Mouse (Mus musculus) forebrain, embryonic 13.5 days (tissue): ENCODE measurements around the gene Kdm1a. TPM values are rescaled to one million over a fixed set of nuclear protein-coding genes. Genes with fewer than 3 reads are reported as not detected.

Experiments
- ATAC-seq: fragments of 200-750 bp; cut with Nextera tagmentation; 2 replicates; pipeline ENCODE4 v1.8.0; 2017
- H3K27ac ChIP-seq: fragments of 300-500 bp; sonication (generic); 2 replicates; pipeline ENCODE4 v1.5.1; 2015; ENCODE audit warnings: inconsistent platforms, mild to moderate bottlenecking, moderate library complexity
- H3K27me3 ChIP-seq: fragments of 300-500 bp; sonication (generic); 2 replicates; pipeline ENCODE4 v1.6.1; 2015; ENCODE audit warnings: mild to moderate bottlenecking, inconsistent platforms
- H3K36me3 ChIP-seq: fragments of 300-500 bp; sonication (generic); 2 replicates; pipeline ENCODE4 v1.6.1; 2015; ENCODE audit warnings: mild to moderate bottlenecking, inconsistent platforms; ENCODE audit not compliant: poor library complexity, severe bottlenecking
- H3K4me1 ChIP-seq: fragments of 300-500 bp; sonication (generic); 2 replicates; pipeline ENCODE4 v1.6.1; 2015; ENCODE audit warnings: inconsistent platforms
- H3K4me2 ChIP-seq: fragments of 300-500 bp; sonication (generic); 2 replicates; pipeline ENCODE4 v1.6.1; 2015; ENCODE audit warnings: inconsistent platforms, mild to moderate bottlenecking, moderate library complexity
- H3K4me3 ChIP-seq: fragments of 300-500 bp; sonication (generic); 2 replicates; pipeline ENCODE4 v1.5.1; 2015; ENCODE audit warnings: mild to moderate bottlenecking, inconsistent platforms
- H3K9ac ChIP-seq: fragments of 300-500 bp; sonication (generic); 2 replicates; pipeline ENCODE4 v1.6.1; 2015; ENCODE audit warnings: mild to moderate bottlenecking, inconsistent platforms
- H3K9me3 ChIP-seq: fragments of 300-500 bp; sonication (generic); replicated peaks from 2 replicates; pipeline ENCODE4 v1.6.1; 2016; ENCODE audit warnings: inconsistent platforms
- WGBS: fragments of 180-500 bp; shearing (Covaris S2); methylation state at CpG from one replicate; pipeline ENCODE4 v1.1.7; 2015; 5-methylcytosine and 5-hydroxymethylcytosine counted together
- polyA plus RNA-seq: library from polyadenylated mRNA; unstranded; fragments of >200 nt; fragmentation: Nextera tagmentation; extraction: Ambion mirVana; gene quantifications from 2 replicates; pipeline ENCODE4 v1.2.1, GENCODE M21; 2015

Gene Kdm1a
- polyA plus RNA-seq, 1 experiment from 2014 or later, result 88.3 TPM

- H3K9me3 ChIP-seq, result no peaks in the 10 kb centered on the region
- no peak overlapping the region for H3K27ac ChIP-seq
- no peak overlapping the region for H3K9ac ChIP-seq
- no peaks in the 10 kb centered on the region for H3K4me1 ChIP-seq
- WGBS, result 97% methylated on average over 2 of the region's 2 CpGs
- no peaks in the 10 kb centered on the region for H3K27me3 ChIP-seq
- H3K4me2 ChIP-seq, result no peak overlapping the region
- peaks cover 93% of the 10 kb centered on the region for H3K36me3 ChIP-seq
- no peak overlapping the region for H3K4me3 ChIP-seq
- ATAC-seq, result no peak
These were observed 42.8 kb downstream of the Kdm1a start for GRCm38 (mm10) chr4:136559690-136560089.

- no peak for ATAC-seq
- no peak overlapping the region for H3K4me3 ChIP-seq
- H3K9ac ChIP-seq, result no peak overlapping the region
- peaks cover 93% of the 10 kb centered on the region for H3K36me3 ChIP-seq
- H3K27ac ChIP-seq, result no peak overlapping the region
- H3K27me3 ChIP-seq, result no peaks in the 10 kb centered on the region
- H3K9me3 ChIP-seq, result no peaks in the 10 kb centered on the region
- H3K4me2 ChIP-seq, result no peak overlapping the region
- H3K4me1 ChIP-seq, result no peaks in the 10 kb centered on the region
- 87% methylated on average over 2 of the region's 2 CpGs for WGBS
These were observed 44.9 kb downstream of the Kdm1a start for GRCm38 (mm10) chr4:136557638-136558037.

DNA sequence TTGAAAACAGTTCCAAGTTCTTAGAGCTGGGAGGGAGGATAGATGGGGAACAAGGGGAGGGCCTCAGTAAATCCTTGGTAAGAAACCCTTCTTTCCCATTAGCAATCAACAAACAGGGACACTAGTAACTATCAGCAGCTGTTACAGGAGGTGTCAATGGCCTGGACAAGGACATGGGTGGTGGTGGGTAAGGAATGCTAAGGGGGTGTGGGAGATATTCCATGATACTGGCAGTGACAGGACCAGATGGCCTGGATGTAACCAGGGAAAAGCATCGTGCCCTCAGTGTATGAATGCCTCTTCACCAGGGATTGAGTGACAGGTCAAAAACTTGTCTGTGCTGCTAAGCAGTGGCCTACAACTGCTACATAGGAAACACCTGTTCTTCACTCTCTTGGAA is 49.4 kb downstream of the Kdm1a start:
- no peak overlapping the region for H3K4me3 ChIP-seq
- peaks cover 96% of the 10 kb centered on the region for H3K36me3 ChIP-seq
- no peaks in the 10 kb centered on the region for H3K9me3 ChIP-seq
- no peak for ATAC-seq
- H3K4me1 ChIP-seq, result peaks cover 18% of the 10 kb centered on the region
- no peak overlapping the region for H3K4me2 ChIP-seq
- 78% methylated on average over 1 of the region's 1 CpGs for WGBS
- H3K27me3 ChIP-seq, result no peaks in the 10 kb centered on the region
- H3K9ac ChIP-seq, result no peak overlapping the region
- H3K27ac ChIP-seq, result no peak overlapping the region

DNA sequence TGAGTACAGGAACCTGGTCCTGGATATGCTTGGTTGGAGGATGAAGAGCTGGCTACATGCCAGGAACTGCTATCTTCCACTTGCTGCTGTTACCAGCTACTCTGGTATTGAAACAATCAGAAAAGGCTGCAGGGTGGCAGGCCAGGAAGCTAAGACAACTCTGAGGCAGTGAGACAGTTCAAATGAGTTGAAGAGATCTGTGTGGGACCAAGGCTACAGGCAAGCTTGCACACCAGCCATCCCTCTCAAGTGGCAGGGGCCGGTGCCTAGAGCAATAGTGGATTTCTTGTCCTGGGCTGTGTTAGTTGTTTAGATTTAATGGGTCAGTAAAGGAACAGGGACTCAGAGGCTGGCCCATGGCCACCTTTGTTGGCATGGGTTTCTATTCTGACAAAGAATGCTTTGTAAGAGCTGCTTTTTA is 54.1 kb downstream of the Kdm1a start:
- Histone ChIP-seq H3K27ac (peak overlapping the region; percentile 68), H3K4me1 (peaks cover 26% of the 10 kb centered on the region), H3K36me3 (peaks cover 99% of the 10 kb centered on the region)

GRCm38 (mm10) chr4:136547721-136548120 is 54.8 kb downstream of the Kdm1a start:
- Histone ChIP-seq H3K9me3 (no peaks in the 10 kb centered on the region), H3K27ac (peak overlapping the region; percentile 68), H3K4me3 (no peak overlapping the region), H3K27me3 (no peaks in the 10 kb centered on the region), H3K4me1 (peaks cover 27% of the 10 kb centered on the region), H3K4me2 (no peak overlapping the region), H3K36me3 (peaks cover 99% of the 10 kb centered on the region), H3K9ac (no peak overlapping the region)
- 70% methylated on average over 1 of the region's 1 CpGs for WGBS
- no peak for ATAC-seq

More for the DNA sequence above, 54.1 kb downstream of the Kdm1a start:
- WGBS, result 5% methylated on average over 1 of the region's 1 CpGs
- Histone ChIP-seq H3K4me3 (no peak overlapping the region), H3K4me2 (no peak overlapping the region), H3K9me3 (no peaks in the 10 kb centered on the region), H3K27me3 (no peaks in the 10 kb centered on the region), H3K9ac (0 out of 2 replicates have a peak overlapping the region, but pooled peaks have one; percentile 6)
- ATAC-seq, result peak; percentile 55; the same call in 1 of the 2 replicates

- Histone ChIP-seq H3K9ac (no peak overlapping the region), H3K36me3 (peaks cover 99% of the 10 kb centered on the region), H3K4me2 (no peak overlapping the region), H3K4me3 (no peak overlapping the region), H3K27me3 (no peaks in the 10 kb centered on the region), H3K4me1 (peaks cover 33% of the 10 kb centered on the region), H3K9me3 (no peaks in the 10 kb centered on the region), H3K27ac (0 out of 2 replicates have a peak overlapping the region, but pooled peaks have one; percentile 15)
- no peak for ATAC-seq
- WGBS, result 81% methylated on average over 3 of the region's 3 CpGs
These were observed 56.1 kb downstream of the Kdm1a start for GRCm38 (mm10) chr4:136546279-136547045.

GRCm38 (mm10) chr4:136545151-136545550 is 57.4 kb downstream of the Kdm1a start:
- WGBS, result 91% methylated on average over 3 of the region's 3 CpGs
- Histone ChIP-seq H3K4me2 (no peak overlapping the region), H3K4me3 (no peak overlapping the region), H3K27me3 (no peaks in the 10 kb centered on the region), H3K27ac (no peak overlapping the region), H3K4me1 (peaks cover 33% of the 10 kb centered on the region), H3K9me3 (no peaks in the 10 kb centered on the region), H3K9ac (no peak overlapping the region), H3K36me3 (peaks cover 99% of the 10 kb centered on the region)
- no peak for ATAC-seq

DNA sequence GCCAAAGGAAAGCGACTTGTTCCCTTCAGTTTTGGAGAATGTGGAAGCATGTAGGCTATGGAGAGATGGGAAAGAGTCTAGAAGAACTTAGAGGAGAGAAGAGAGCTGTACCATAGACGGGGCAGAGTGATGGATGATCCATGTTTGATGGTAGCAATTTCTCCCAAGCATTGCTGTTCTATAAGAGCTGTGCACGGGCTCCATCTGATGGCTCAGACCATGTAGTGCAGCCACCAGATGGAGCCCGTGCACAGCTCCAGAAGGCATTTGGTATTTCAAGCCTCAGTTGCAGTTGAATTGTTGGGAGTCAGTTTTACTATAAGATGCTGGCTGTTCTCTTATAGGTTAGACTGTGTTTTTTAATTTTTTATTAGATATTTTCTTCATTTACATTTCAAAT is 76.1 kb downstream of the Kdm1a start:
- ATAC-seq, result peak; percentile 73
- WGBS, result 21% methylated on average over 4 of the region's 4 CpGs
- no peak overlapping the region for H3K27ac ChIP-seq
- peaks cover 1% of the 10 kb centered on the region for H3K4me1 ChIP-seq
- no peaks in the 10 kb centered on the region for H3K27me3 ChIP-seq
- no peaks in the 10 kb centered on the region for H3K9me3 ChIP-seq
- no peaks in the 10 kb centered on the region for H3K36me3 ChIP-seq
- no peak overlapping the region for H3K4me2 ChIP-seq
- no peak overlapping the region for H3K4me3 ChIP-seq
- H3K9ac ChIP-seq, result no peak overlapping the region

- Histone ChIP-seq H3K9ac (no peak overlapping the region), H3K27ac (no peak overlapping the region), H3K27me3 (no peaks in the 10 kb centered on the region), H3K4me1 (peaks cover 6% of the 10 kb centered on the region), H3K4me2 (no peak overlapping the region), H3K9me3 (no peaks in the 10 kb centered on the region), H3K36me3 (no peaks in the 10 kb centered on the region), H3K4me3 (no peak overlapping the region)
- ATAC-seq, result no peak
- WGBS, result 84% methylated on average over 2 of the region's 2 CpGs
These were observed 78.2 kb downstream of the Kdm1a start for GRCm38 (mm10) chr4:136524309-136524708.

DNA sequence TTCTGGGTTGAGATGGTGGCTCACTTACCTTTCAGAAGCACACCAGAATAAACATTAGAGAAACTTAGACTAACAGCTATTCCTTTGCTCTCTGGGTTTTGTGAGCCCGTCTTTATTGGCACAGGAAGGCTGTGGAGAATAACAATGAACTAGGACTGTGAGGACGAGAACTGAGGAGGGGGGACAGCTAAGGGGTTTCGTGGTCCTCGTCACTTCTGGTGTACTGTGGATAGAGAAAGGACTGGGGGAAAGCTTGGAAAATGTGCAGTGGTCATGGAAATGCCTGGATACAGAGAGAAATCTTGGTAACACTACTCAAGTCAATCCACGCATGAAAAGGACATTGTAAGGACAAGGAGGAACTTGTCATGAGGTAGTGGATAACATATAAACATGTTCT is 80.6 kb downstream of the Kdm1a start:
- Histone ChIP-seq H3K36me3 (no peaks in the 10 kb centered on the region), H3K9ac (no peak overlapping the region), H3K4me2 (no peak overlapping the region), H3K27me3 (no peaks in the 10 kb centered on the region), H3K4me1 (peaks cover 6% of the 10 kb centered on the region), H3K9me3 (no peaks in the 10 kb centered on the region), H3K27ac (no peak overlapping the region), H3K4me3 (no peak overlapping the region)
- WGBS, result 58% methylated on average over 5 of the region's 5 CpGs
- no peak for ATAC-seq

GRCm38 (mm10) chr4:136519866-136520265 is 82.7 kb downstream of the Kdm1a start:
- Histone ChIP-seq H3K27ac (no peak overlapping the region), H3K4me1 (peaks cover 8% of the 10 kb centered on the region), H3K9me3 (no peaks in the 10 kb centered on the region), H3K4me2 (no peak overlapping the region), H3K9ac (no peak overlapping the region), H3K27me3 (no peaks in the 10 kb centered on the region), H3K4me3 (no peak overlapping the region), H3K36me3 (no peaks in the 10 kb centered on the region)
- no peak for ATAC-seq

- no peaks in the 10 kb centered on the region for H3K27me3 ChIP-seq
- ATAC-seq, result no peak
- H3K4me1 ChIP-seq, result peaks cover 11% of the 10 kb centered on the region
- no peak overlapping the region for H3K4me2 ChIP-seq
- H3K27ac ChIP-seq, result no peak overlapping the region
- no peaks in the 10 kb centered on the region for H3K9me3 ChIP-seq
- WGBS, result 95% methylated on average over 2 of the region's 2 CpGs
- no peak overlapping the region for H3K4me3 ChIP-seq
- no peak overlapping the region for H3K9ac ChIP-seq
- no peaks in the 10 kb centered on the region for H3K36me3 ChIP-seq
These were observed 83.9 kb downstream of the Kdm1a start for GRCm38 (mm10) chr4:136518576-136518975.

DNA sequence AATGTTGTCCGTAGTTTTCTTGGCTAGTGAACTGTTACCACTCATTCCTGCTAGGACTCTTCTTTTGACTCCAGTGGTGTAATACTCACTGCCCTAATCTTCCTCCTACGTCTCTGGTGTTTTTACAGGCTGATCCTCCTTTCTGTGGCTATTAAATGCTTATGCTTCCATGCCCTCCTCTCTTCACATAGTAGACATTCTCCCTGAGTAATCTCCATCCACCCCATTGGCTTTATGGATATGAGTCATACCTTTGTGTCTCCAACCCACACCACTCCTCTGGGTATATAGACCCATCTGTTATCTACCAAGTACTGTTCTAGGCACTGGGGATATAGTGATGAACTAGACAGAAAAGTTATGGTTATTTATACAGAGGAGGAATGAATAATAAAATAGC is 84.4 kb downstream of the Kdm1a start:
- 86% methylated on average over 2 of the region's 2 CpGs for WGBS
- Histone ChIP-seq H3K27me3 (no peaks in the 10 kb centered on the region), H3K9ac (no peak overlapping the region), H3K36me3 (no peaks in the 10 kb centered on the region), H3K4me1 (peaks cover 11% of the 10 kb centered on the region), H3K9me3 (no peaks in the 10 kb centered on the region), H3K27ac (no peak overlapping the region), H3K4me3 (no peak overlapping the region), H3K4me2 (no peak overlapping the region)
- no peak for ATAC-seq
